Mouse (Mus musculus) right cerebral cortex, postnatal 4 days (tissue): ENCODE measurements around the gene Mtif3.
A peak's percentile ranks its signal among the peaks of the same experiment; 100 is the strongest.

Experiments used
- DNase-seq: peaks from one replicate; pipeline ENCODE4 v3.0.0-alpha.2; 2022

Mtif3 gene

DNA sequence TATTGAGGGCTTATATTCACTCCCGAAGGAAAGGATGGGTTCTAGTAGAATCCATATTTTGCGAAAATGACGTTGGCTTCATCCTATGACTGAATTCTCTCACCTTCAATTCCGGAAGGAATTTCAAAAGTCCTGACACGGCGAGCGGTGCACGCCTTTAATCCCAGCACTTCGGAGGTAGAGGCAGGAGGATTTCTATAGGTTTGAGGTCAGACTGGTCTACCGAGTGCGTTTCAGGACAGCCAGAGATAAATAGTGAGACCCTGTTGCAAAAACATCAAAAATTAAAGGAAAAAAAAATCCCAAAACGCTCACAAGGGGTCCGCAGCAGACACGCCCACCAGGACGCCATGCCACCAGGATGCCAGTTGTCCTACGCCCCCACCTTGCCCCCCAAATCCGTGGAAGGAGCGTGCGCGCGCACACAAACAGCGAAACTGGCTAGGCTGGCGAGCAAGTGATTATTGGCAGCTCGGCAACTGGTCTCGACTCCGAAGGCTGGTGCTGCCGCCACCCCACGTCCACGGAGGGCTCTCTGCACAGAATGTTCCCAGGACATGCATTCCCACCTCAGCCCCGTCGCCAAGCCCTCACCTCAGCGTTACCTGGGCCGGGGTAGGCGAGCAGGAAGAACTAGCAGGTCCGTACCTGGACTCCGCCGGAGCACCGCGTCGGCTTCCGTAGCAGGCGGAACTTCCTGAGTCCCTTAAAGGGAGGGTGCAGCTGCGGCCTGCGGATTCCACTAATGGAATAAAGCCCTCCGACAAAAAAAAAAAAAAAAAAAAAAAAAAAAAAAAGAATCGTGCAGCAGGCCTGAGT, at the start of gene Mtif3:
Gene Mtif3 (minus strand): TSS at position 683 of the 819 bp plus-strand sequence.
- peak; percentile 76 for DNase-seq

DNA sequence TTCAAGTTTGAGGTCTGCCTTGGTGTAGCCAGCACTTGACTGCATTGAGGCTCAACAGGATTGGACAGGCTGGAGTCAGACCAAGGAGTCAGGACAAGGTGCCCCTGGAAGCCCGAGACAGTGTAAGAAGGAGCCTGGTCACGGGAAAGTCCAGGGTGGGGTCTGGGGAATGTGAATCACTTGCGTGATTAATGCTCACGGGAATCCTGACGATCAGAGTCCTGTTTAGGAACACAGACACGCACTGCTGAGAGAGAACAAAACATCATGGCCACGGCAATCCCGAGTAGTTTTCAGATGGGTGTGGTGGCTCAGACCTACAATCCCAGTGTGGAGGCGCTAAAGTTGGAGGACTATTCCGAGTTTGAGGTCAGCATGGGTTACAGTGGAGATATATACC, 47.7 kb upstream of the Mtif3 start:
- no peak for DNase-seq

DNA sequence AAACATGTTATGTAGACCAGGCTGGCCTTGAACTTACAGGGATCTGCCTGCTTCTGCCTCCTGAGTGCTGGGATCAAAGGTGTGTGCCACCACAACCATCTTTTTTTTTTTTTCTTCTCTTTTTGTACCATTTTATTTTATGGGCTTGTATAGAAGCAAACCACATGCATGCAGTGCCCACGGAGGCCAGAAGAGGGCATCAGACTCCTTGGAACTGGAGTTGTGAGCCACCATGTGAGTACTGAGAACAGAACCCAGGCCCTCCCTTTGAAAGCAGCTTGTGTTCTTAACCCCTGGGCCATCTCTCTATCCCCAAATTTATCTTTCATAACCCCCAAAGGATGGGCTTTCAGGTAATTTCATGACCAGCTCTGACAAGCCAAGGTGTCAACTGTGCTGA, 39.7 kb upstream of the Mtif3 start:
- no peak for DNase-seq

GRCm38 (mm10) chr5:147001312-147001711, 37.7 kb upstream of the Mtif3 start:
- DNase-seq = no peak

- DNase-seq = no peak
These were observed 35.2 kb upstream of the Mtif3 start for GRCm38 (mm10) chr5:146998802-146999201.

DNA sequence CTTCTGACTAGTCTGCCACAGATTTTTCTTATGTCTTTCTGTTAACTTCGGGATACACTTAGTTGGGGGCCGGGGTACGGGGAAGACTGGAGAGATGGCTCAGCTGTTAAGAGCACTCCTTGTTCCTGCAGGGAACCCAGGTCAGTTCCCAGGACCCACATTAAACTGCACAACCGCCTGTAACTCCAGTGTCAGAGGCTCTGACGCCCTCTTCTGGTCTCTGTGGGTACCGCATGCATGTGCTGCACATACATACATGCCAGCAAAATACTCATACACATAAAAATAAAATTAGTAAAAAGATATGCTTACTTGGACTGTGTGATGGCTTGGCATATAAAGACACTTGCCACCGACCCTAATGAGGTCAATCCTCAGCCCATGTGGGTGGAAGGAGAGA, 33.2 kb upstream of the Mtif3 start:
- no peak for DNase-seq

DNA sequence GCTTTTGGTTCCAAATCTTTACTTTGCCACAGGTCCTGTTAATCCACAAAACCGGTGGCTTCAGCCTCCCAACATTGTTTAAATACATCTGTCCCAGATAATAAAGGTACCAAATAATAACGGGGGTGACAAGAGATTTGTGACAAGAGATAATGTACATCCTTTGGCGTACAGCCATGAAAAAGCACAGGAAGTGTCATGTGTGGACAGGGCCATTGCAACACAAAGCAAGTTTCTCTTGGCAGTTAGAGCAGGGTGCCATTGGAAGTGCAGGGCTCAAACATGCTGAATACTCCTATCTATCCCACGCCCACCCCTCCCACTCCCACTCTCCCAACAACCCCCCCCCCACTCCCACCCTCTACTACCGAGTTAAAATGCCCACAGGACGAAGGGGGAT, 31.4 kb upstream of the Mtif3 start:
- no peak for DNase-seq

- no peak for DNase-seq
These were observed 29.9 kb upstream of the Mtif3 start for GRCm38 (mm10) chr5:146993509-146993908.

GRCm38 (mm10) chr5:146989051-146989450, 25.5 kb upstream of the Mtif3 start:
- DNase-seq = no peak

GRCm38 (mm10) chr5:146987588-146987987, 24.0 kb upstream of the Mtif3 start:
- DNase-seq = no peak

GRCm38 (mm10) chr5:146985725-146986433, 22.3 kb upstream of the Mtif3 start:
- no peak for DNase-seq

- peak; percentile 63 for DNase-seq
These were observed 19.6 kb upstream of the Mtif3 start for GRCm38 (mm10) chr5:146983216-146983615.

DNA sequence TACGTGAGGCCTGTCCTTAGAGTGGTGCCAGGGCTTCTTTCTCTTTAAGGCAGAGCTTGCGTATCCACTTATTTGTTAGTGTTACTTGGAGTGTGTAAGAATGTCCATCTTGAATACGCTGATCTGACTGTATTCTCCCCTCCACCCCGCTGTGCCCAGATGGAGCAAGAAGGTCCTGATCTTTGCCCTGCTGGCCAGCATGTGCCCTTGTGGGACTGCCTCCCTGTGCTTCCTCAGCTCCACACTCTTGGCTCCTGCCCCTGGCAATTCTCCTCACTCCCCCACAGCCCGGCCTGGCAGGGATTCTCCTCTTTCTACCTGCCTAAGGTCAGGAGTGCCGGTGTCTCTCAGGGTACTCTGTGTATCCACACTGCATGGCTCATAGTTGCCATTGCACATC, 17.8 kb upstream of the Mtif3 start:
- DNase-seq = no peak

DNA sequence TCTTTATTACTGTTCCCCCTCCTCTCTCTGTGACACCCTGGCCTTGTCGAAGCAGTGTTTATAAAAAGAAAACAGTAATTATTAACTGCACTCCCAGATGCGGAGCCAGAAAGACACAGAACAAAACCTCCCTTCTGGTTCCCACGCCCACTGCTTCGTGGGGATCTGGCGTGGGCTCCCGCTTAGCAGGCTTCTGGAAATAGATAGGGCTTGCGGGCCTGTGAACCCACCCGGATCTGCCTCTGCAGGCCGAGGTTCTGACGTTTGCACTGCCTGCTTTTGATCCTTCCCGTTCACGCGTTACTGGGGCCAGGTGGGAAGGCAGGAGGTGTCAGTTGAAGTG, 11.2 kb upstream of the Mtif3 start:
- DNase-seq = no peak

DNA sequence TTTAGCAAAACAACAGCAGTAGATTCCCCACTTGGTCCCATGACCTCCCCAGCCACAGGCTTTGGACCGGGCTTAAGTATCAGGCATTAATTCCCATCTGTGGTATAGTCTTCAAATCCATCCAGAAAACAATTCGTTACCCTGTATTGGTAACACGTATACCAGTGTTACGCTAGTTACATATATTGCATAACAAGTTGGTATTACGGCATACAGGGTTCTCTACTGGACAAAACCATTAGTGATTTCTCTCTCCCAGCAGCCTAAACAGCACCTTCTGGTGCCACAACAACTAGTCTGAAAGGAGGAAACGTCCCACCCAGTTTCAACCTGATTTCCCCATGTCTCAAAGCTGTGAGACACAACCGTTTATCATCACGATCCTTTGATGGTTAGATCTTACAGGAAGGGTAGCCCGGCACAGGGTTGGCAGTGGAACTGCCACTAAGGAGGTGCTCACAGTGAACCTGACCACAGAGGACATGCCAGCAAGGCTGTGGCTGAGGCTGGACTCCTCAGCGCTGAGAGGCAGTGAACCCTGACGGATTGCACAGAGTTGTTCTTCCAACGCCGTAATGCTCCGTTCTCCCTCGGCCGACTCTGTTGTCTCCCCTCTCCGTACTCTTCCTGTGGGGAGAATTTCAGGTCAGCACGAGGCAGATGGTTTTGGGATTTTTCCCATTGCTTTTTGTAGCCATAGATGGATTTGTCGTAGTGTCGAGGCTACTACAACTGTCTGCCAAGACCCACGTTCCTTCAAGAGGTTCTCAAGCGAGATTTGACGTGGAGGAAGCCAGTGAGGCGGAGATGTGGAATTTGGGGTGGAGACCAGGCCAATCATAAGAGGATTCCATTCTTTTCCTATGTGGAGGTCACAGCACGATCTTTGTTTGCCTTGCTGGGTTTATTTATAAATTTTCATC, 10.5 kb upstream of the Mtif3 start:
- no peak for DNase-seq

- DNase-seq = no peak
These were observed 9.8 kb upstream of the Mtif3 start for GRCm38 (mm10) chr5:146973353-146973752.

DNA sequence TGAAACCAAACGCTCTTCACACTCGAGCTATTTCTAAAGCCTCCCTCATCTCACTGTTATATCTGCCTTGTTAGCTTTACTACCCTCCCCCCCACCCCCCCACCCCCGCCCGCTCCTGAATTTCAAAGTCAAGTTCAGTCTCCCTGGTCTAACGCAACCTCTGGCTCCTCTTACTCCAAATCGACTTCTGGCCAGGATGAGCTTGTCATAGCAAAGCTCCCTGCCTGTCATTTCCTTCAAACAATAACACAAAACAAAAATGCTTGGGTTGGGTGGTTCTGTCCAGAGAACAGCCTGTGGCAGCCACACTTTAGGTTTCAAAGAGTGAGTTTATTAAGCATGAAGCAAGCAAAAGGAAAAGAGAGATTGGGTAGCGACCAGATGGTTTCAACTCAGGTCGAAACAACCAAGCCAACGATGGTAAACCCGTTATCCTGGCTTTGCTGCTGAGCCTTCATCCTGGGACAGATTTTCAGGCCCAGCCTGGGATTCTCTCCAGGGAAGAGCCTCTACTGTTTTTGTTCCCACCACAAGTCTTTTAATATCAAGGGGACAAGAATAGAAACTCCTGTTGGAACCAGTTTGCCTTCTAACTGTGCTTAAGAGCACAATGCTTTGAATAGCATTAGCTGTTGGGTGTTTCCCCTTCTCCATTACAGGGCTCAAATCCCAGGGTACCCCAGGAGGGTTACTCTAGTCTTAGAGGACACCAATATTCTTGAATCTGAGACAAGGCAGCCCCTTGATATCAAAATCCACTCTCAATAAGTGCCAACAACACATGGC, 8.4 kb upstream of the Mtif3 start:
- no peak for DNase-seq

DNA sequence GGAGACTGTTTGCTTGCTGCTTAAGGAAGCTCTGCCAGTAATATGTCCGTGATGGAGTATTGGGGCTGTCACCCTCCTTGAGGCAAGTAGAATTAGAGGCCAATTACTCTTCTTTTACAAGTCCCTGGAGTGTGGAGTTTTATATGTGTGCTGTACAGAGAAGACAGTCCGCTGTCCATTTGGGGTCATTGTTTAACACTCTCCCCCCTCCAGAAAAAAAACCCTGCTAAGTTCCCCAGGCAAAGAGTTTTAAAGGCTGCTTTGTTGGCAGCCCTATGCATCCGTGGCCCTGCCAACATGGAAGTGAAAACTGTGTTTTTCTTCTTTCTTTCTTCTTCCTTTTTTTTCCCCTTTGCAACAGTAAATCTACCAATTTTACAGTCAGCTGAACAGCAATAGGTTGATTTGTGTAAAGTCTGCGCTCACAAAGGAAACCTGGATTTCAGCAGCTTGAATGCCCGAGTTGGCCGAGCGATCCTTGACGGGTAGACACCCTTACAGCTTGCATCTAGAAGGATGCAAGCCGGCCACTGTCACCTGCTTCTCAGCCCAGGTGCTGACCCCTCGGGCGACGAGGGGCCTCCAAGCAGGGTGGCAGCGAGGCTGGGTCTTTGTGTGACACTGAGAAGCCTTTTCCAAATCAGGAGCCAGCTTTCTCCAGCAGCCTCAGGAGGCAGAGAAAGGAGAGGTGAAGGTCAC, 5.2 kb upstream of the Mtif3 start:
- DNase-seq = no peak

DNA sequence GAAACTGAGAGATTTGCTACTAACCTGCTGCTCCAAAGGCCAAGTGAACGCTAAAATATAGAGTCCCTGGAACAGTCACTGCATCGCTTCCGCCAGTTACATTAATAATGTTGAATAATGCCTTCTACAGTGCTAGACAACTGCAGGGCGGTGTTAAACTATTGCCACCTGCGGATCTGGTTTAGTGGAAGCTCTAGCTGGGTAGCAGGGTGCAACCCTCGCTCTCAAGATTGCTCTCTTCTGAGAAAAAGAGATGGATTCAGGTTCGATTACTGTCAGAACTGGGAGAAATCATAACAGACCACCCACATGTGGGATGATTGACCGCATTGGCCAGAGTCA, 308 bp upstream of the Mtif3 start:
- no peak for DNase-seq

DNA sequence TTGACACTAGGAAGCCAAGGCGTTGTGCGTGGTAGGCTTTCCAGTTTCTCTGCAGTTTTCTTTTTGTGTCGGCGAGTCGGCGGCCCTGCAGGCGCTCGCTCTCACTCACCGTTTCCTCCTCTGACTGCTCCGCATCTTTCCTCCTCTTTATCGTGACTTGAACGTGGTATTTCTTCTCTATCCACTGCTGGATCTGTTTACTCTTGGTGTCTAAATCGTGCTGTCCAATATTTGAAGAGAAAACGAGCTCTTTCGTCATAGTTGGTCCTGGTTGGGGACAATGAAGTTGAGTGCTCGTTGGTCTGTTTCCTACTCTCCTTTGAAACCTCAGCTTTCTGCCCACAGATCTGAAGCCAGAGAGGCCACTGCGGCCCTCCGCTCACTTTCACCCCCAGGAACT, 6.9 kb downstream of the Mtif3 start:
- no peak for DNase-seq

GRCm38 (mm10) chr5:146955651-146956050, 7.9 kb downstream of the Mtif3 start:
- no peak for DNase-seq

GRCm38 (mm10) chr5:146954576-146954975, 9.0 kb downstream of the Mtif3 start:
- DNase-seq = no peak
